Mouse (Mus musculus) liver, embryonic 14.5 days (tissue): ENCODE results near the gene Spg11.

Experiments
- CTCF ChIP-seq: IDR thresholded peaks from 2 replicates; pipeline ENCODE4 v1.5.1; 2016; ENCODE audit warnings: antibody characterized with exemption, low read depth, control low read depth
- EP300 ChIP-seq: IDR thresholded peaks from 2 replicates; pipeline ENCODE4 v1.6.1; 2016; ENCODE audit warnings: antibody characterized with exemption, low read depth

DNA sequence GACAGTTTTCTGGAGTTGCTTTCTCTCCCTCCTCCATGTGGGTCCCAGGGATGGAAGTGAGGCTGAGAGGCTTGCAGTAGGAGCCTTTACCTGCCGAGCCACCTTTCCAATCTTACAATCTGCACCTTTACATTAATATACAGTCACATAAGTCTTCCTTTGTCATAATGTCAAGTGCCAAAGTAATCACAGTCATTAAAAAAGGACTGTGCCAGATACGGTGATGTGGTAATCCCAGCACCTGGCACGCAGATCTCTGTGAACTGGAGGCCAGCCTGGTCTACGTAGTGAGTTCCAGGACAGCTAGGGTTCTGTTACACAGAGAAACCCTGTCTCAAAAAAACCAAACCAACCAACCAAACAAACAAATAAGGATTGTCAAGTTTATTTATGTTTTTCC, 24.3 kb downstream of the Spg11 start:
- TF ChIP-seq EP300 (no peak), CTCF (no peak)
